Mouse (Mus musculus) midbrain, embryonic 10.5 days (tissue): ENCODE results near the gene Pan3. TPM values are rescaled to one million over a fixed set of nuclear protein-coding genes. Genes with fewer than 3 reads are reported as not detected.

Experiments
- DNase-seq: peaks from one replicate; pipeline ENCODE4 v3.0.0-alpha.2; 2017; ENCODE audit warnings: low spot score
- H3K27ac ChIP-seq: fragments of 300-500 bp; sonication (generic); replicated peaks from 2 replicates; pipeline ENCODE4 v1.5.1; 2016; ENCODE audit warnings: mild to moderate bottlenecking
- H3K27me3 ChIP-seq: fragments of 300-500 bp; sonication (generic); 2 replicates; pipeline ENCODE4 v1.6.1; 2016; ENCODE audit warnings: low read depth, mild to moderate bottlenecking; ENCODE audit not compliant: poor library complexity, severe bottlenecking
- H3K36me3 ChIP-seq: fragments of 300-500 bp; sonication (generic); 2 replicates; pipeline ENCODE4 v1.6.1; 2016; ENCODE audit warnings: mild to moderate bottlenecking, moderate library complexity
- H3K4me1 ChIP-seq: fragments of 300-500 bp; sonication (generic); 2 replicates; pipeline ENCODE4 v1.6.1; 2016
- H3K4me3 ChIP-seq: fragments of 300-500 bp; sonication (generic); 2 replicates; pipeline ENCODE4 v1.5.1; 2016; ENCODE audit warnings: mild to moderate bottlenecking, moderate library complexity
- H3K9me3 ChIP-seq: fragments of 300-500 bp; sonication (generic); replicated peaks from 2 replicates; pipeline ENCODE4 v1.6.1; 2016; ENCODE audit warnings: mild to moderate bottlenecking
- WGBS: fragments of 180-500 bp; shearing (Covaris S2); methylation state at CpG from one replicate; pipeline ENCODE4 v1.1.7; 2016; 5-methylcytosine and 5-hydroxymethylcytosine counted together
- polyA plus RNA-seq: library from polyadenylated mRNA; unstranded; fragments of >200 nt; fragmentation: Nextera tagmentation; extraction: Ambion mirVana; gene quantifications from 2 replicates; pipeline ENCODE4 v1.2.1, GENCODE M21; 2016

Pan3 gene
- polyA plus RNA-seq, 1 experiment from 2014 or later: 46.8 TPM

DNA sequence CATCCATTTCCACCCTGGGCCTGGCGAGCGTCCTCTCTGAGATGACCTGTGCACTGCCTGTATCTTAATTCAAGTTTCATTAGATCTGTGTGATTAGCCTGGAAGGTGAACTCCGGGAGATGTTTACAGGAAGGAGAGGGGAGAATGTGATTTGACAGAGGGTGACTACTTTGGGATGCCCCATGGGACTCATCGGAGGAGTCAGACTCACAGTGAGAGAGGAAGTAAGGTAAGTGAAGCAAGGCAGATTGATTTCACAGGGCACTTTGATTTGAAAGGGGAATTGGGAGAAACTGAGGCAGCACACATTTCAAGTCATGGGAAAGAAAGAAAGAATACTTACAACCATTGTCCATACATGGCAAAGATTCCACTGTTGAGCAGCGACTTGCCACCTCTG is 23.8 kb upstream of the Pan3 start:
- peaks cover 15% of the 10 kb centered on the region for H3K27me3 ChIP-seq
- H3K36me3 ChIP-seq: no peaks in the 10 kb centered on the region
- H3K4me1 ChIP-seq: no peaks in the 10 kb centered on the region; the same call in 1 of the 2 replicates
- 89% methylated on average over 5 of the region's 5 CpGs for WGBS
- H3K27ac ChIP-seq: no peak overlapping the region
- H3K9me3 ChIP-seq: no peaks in the 10 kb centered on the region
- no peak for DNase-seq
- H3K4me3 ChIP-seq: no peak overlapping the region

DNA sequence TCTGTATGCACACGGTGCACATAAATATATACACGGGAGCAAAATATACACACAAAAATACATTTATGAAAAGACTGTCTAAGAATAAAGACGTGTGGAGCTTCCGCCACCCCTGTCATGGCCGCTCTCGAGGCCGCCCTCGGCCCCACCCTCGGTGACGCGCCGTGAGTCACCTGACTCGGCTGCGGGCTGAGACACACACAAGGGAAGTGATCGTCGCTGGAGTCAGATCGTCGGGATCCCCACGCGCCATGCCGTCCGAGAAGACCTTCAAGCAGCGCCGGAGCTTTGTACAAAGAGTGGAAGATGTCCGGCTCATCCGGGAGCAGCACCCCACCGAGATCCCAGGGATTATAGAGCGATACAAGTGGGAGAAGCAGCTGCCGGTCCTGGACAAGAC is 21.2 kb upstream of the Pan3 start:
- WGBS: 65% methylated on average over 29 of the region's 29 CpGs
- DNase-seq: no peak
- H3K4me3 ChIP-seq: peak overlapping the region; percentile 15

GRCm38 (mm10) chr5:147410585-147410984 is 19.4 kb upstream of the Pan3 start:
- Histone ChIP-seq H3K27me3 (no peaks in the 10 kb centered on the region), H3K27ac (no peak overlapping the region), H3K9me3 (no peaks in the 10 kb centered on the region), H3K4me3 (no peak overlapping the region), H3K36me3 (no peaks in the 10 kb centered on the region), H3K4me1 (no peaks in the 10 kb centered on the region)
- no peak for DNase-seq
- WGBS: 83% methylated on average over 6 of the region's 6 CpGs

More for the DNA sequence above, 21.2 kb upstream of the Pan3 start:
- Histone ChIP-seq H3K4me1 (no peaks in the 10 kb centered on the region), H3K27me3 (no peaks in the 10 kb centered on the region), H3K36me3 (no peaks in the 10 kb centered on the region), H3K27ac (no peak overlapping the region), H3K9me3 (no peaks in the 10 kb centered on the region)

DNA sequence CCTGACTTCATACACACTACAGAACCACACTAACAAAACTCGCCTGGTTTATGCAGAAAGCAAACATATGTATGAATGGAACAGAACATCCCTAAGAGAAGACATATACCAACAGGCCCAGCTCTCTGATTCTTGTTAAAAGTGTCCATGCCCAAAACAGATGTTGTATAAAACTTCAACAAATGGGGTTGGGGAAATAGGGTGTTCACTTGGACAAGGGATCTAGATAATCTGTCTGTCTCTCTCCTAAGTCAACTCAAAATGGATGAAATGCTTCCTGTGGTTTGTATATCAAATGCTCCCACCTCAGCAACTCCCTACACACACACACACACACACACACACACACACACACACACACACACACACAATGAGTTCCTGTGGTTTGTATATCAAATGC is 12.0 kb upstream of the Pan3 start:
- no peaks in the 10 kb centered on the region for H3K9me3 ChIP-seq
- DNase-seq: no peak
- 80% methylated on average over 1 of the region's 1 CpGs for WGBS
- H3K27me3 ChIP-seq: no peaks in the 10 kb centered on the region
- H3K27ac ChIP-seq: no peak overlapping the region
- H3K4me1 ChIP-seq: no peaks in the 10 kb centered on the region
- H3K4me3 ChIP-seq: no peak overlapping the region
- H3K36me3 ChIP-seq: no peaks in the 10 kb centered on the region

DNA sequence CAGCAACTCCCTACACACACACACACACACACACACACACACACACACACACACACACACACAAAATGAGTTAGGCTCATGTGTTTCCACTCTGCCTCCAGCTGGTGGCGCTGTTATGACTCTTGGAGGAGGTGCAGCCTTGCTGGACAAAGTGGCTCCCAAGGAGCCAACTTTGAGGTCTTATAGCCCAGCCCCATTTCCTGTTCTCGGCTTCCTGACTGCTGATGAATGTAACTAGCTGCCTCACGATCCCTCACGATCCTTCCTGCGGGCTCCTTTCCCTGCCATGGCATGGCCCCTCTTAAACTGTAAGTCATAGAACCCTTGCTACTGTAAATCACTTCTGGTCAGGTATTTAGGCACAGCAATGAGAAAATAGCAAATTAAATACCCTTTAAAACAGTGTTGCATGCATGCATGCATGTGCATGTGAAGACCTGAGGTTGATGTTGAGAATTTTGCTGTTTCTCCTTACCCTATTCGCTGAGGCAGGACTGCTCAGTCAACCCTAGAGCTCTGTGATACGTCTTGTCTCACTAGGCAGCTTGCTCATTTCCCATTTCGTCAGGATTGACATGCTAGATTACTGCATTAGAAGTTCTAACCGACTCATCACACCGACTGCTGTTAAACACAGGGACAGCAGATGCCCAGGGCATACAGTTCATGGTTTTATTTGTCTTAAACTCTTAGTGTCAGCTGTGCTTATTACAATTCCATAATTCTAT is 11.4 kb upstream of the Pan3 start:
- Histone ChIP-seq H3K9me3 (no peaks in the 10 kb centered on the region), H3K36me3 (no peaks in the 10 kb centered on the region), H3K27ac (no peak overlapping the region), H3K27me3 (no peaks in the 10 kb centered on the region), H3K4me3 (no peak overlapping the region), H3K4me1 (no peaks in the 10 kb centered on the region)
- 57% methylated on average over 10 of the region's 10 CpGs for WGBS
- DNase-seq: no peak

GRCm38 (mm10) chr5:147423612-147424011 is 6.3 kb upstream of the Pan3 start:
- Histone ChIP-seq H3K9me3 (no peaks in the 10 kb centered on the region), H3K36me3 (no peaks in the 10 kb centered on the region), H3K4me1 (no peaks in the 10 kb centered on the region), H3K27me3 (no peaks in the 10 kb centered on the region), H3K4me3 (no peak overlapping the region), H3K27ac (no peak overlapping the region)
- 28% methylated on average over 6 of the region's 6 CpGs for WGBS
- no peak for DNase-seq

- Histone ChIP-seq H3K4me3 (no peak overlapping the region), H3K27ac (no peak overlapping the region), H3K9me3 (no peaks in the 10 kb centered on the region), H3K4me1 (peaks cover 7% of the 10 kb centered on the region), H3K27me3 (no peaks in the 10 kb centered on the region), H3K36me3 (no peaks in the 10 kb centered on the region)
- DNase-seq: no peak
- WGBS: 83% methylated on average over 4 of the region's 4 CpGs
Measured at GRCm38 (mm10) chr5:147426048-147426805, 3.7 kb upstream of the Pan3 start.

GRCm38 (mm10) chr5:147430361-147430935 is 487 bp downstream of the Pan3 start:
- H3K36me3 ChIP-seq: peaks cover 12% of the 10 kb centered on the region; the same call in 1 of the 2 replicates
- no peaks in the 10 kb centered on the region for H3K27me3 ChIP-seq
- H3K9me3 ChIP-seq: no peaks in the 10 kb centered on the region
- DNase-seq: peak; percentile 67
- H3K4me3 ChIP-seq: peak overlapping the region; percentile 89
- H3K4me1 ChIP-seq: peaks cover 37% of the 10 kb centered on the region
- peak overlapping the region; percentile 98 for H3K27ac ChIP-seq
- under 1% methylated on average over 74 of the region's 91 CpGs for WGBS

- H3K4me3 ChIP-seq: peak overlapping the region; percentile 89
- peak overlapping the region; percentile 98 for H3K27ac ChIP-seq
- peaks cover 44% of the 10 kb centered on the region for H3K4me1 ChIP-seq
- no peaks in the 10 kb centered on the region for H3K27me3 ChIP-seq
- peaks cover 12% of the 10 kb centered on the region; the same call in 1 of the 2 replicates for H3K36me3 ChIP-seq
- H3K9me3 ChIP-seq: no peaks in the 10 kb centered on the region
- DNase-seq: peak; percentile 70
- WGBS: under 1% methylated on average over 62 of the region's 68 CpGs
Measured at GRCm38 (mm10) chr5:147430936-147431839, 1.2 kb downstream of the Pan3 start.

DNA sequence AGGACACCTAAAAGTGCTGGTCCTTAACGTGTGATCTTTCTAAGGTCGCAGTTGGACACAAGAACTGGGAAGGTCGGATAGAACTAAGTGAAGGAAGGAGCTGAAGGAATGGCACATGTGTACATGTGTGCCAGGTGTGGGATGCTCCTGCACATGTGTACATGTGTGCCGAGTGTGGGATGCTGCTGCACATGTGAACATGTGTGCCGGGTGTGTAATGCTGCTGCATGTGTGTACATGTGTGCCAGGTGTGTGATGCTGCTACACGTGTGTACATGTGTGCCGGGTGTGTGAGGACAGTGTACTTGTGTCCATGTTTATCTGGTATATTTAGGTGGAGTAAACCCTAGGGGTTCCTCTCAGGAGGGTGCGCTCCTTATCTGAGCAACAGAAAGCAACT is 3.0 kb downstream of the Pan3 start:
- no peak overlapping the region for H3K4me3 ChIP-seq
- 92% methylated on average over 8 of the region's 8 CpGs for WGBS
- no peak overlapping the region for H3K27ac ChIP-seq
- peaks cover 48% of the 10 kb centered on the region for H3K4me1 ChIP-seq
- no peaks in the 10 kb centered on the region for H3K27me3 ChIP-seq
- no peaks in the 10 kb centered on the region for H3K9me3 ChIP-seq
- peaks cover 12% of the 10 kb centered on the region; the same call in 1 of the 2 replicates for H3K36me3 ChIP-seq
- no peak for DNase-seq

GRCm38 (mm10) chr5:147435224-147435623 is 5.3 kb downstream of the Pan3 start:
- Histone ChIP-seq H3K9me3 (no peaks in the 10 kb centered on the region), H3K4me1 (peaks cover 41% of the 10 kb centered on the region), H3K27me3 (no peaks in the 10 kb centered on the region), H3K27ac (no peak overlapping the region), H3K36me3 (peaks cover 25% of the 10 kb centered on the region), H3K4me3 (no peak overlapping the region)
- WGBS: 80% methylated on average over 4 of the region's 4 CpGs
- no peak for DNase-seq

- Histone ChIP-seq H3K4me1 (peaks cover 41% of the 10 kb centered on the region), H3K36me3 (peaks cover 25% of the 10 kb centered on the region), H3K27me3 (no peaks in the 10 kb centered on the region), H3K27ac (no peak overlapping the region), H3K9me3 (no peaks in the 10 kb centered on the region), H3K4me3 (no peak overlapping the region)
- no peak for DNase-seq
- 92% methylated on average over 2 of the region's 2 CpGs for WGBS
Measured at GRCm38 (mm10) chr5:147435751-147436150, 5.8 kb downstream of the Pan3 start.
